Mouse (Mus musculus) urinary bladder, postnatal 14 days (tissue): ENCODE measurements at regions not wholly inside any gene's neighbourhood (a gene's known extent, or its start where the extent isn't known, plus 50 kb on each side); places are given as distances from the start of the nearest gene placed in this dataset.

Experiments
- DNase-seq: peaks from one replicate; pipeline ENCODE4 v3.0.0; 2021; ENCODE audit warnings: low spot score

GRCm38 (mm10) chr12:97921349-97922264 lies 337.7 kb downstream of the Galc start:
- no peak for DNase-seq

- no peak for DNase-seq
Observed at GRCm38 (mm10) chr12:97918416-97918815, 340.8 kb downstream of the Galc start.

GRCm38 (mm10) chr12:97915026-97915425 lies 344.2 kb downstream of the Galc start:
- no peak for DNase-seq

GRCm38 (mm10) chr12:97912730-97913129 lies 346.5 kb downstream of the Galc start:
- no peak for DNase-seq

GRCm38 (mm10) chr12:97899266-97899665 lies 360.0 kb downstream of the Galc start:
- DNase-seq: no peak

GRCm38 (mm10) chr12:97898178-97898577 lies 361.1 kb downstream of the Galc start:
- DNase-seq: no peak

GRCm38 (mm10) chr12:97895981-97896380 lies 363.3 kb downstream of the Galc start:
- DNase-seq: no peak

GRCm38 (mm10) chr12:97888801-97889455 lies 370.3 kb downstream of the Galc start:
- no peak for DNase-seq

GRCm38 (mm10) chr12:97888291-97888800 lies 370.9 kb downstream of the Galc start:
- no peak for DNase-seq

GRCm38 (mm10) chr12:97882439-97882838 lies 376.8 kb downstream of the Galc start:
- DNase-seq: no peak

- DNase-seq: peak; percentile 76
Observed at GRCm38 (mm10) chr12:97872391-97872790, 386.9 kb downstream of the Galc start.

- DNase-seq: no peak
Observed at GRCm38 (mm10) chr12:97862921-97863320, 396.3 kb downstream of the Galc start.

GRCm38 (mm10) chr12:97836202-97836908 lies 422.9 kb downstream of the Galc start:
- no peak for DNase-seq

GRCm38 (mm10) chr12:97793364-97794120 lies 465.7 kb downstream of the Galc start:
- DNase-seq: no peak

GRCm38 (mm10) chr12:97783476-97783875 lies 475.8 kb downstream of the Galc start:
- no peak for DNase-seq

- no peak for DNase-seq
Observed at GRCm38 (mm10) chr12:97759116-97759515, 500.1 kb downstream of the Galc start.

GRCm38 (mm10) chr12:97758624-97759023 lies 500.6 kb downstream of the Galc start:
- no peak for DNase-seq

GRCm38 (mm10) chr12:97750166-97750565 lies 509.1 kb downstream of the Galc start:
- no peak for DNase-seq

- no peak for DNase-seq
Observed at GRCm38 (mm10) chr12:97740927-97741326, 518.3 kb downstream of the Galc start.

GRCm38 (mm10) chr12:97732078-97732580 lies 527.1 kb downstream of the Galc start:
- DNase-seq: no peak

- DNase-seq: no peak
Observed at GRCm38 (mm10) chr12:97720554-97720953, 538.7 kb downstream of the Galc start.
